Mouse (Mus musculus) bone marrow, adult 2 months (tissue): ENCODE measurements at regions not wholly inside any gene's neighbourhood (a gene's known extent, or its start where the extent isn't known, plus 50 kb on each side); places are given as distances from the start of the nearest gene placed in this dataset.
A peak's percentile ranks its signal among the peaks of the same experiment; 100 is the strongest.

Experiments
- H3K27ac ChIP-seq: fragments of 200-500 bp; 2 replicates; pipeline ENCODE4 v1.5.1; 2012; ENCODE audit warnings: low read depth, mild to moderate bottlenecking, control low read depth, inconsistent platforms, low read length; ENCODE audit not compliant: control insufficient read depth, poor library complexity, insufficient read depth
- H3K4me1 ChIP-seq: fragments of 200-500 bp; 2 replicates; pipeline ENCODE4 v1.6.1; 2011; ENCODE audit warnings: low read length; ENCODE audit not compliant: control insufficient read depth, insufficient read depth
- H3K4me3 ChIP-seq: fragments of 200-500 bp; replicated peaks from 2 replicates; pipeline ENCODE3; 2011; ENCODE audit warnings: mild to moderate bottlenecking, low read depth, low read length, control low read depth; ENCODE audit not compliant: control insufficient read depth
- CTCF ChIP-seq: fragments of 200-500 bp; IDR thresholded peaks from 2 replicates; pipeline ENCODE4 v1.5.1; 2011; ENCODE audit warnings: low read length, control low read depth; ENCODE audit not compliant: control insufficient read depth, insufficient read depth
- POLR2A ChIP-seq: fragments of 200-500 bp; IDR thresholded peaks from 2 replicates; pipeline ENCODE4 v1.6.1; 2011; ENCODE audit warnings: low read depth, mild to moderate bottlenecking, control low read depth, low read length, borderline replicate concordance; ENCODE audit not compliant: control insufficient read depth
- WGBS: fragments of 180-500 bp; shearing (Covaris S2); methylation state at CpG from one replicate; pipeline ENCODE4 v1.1.7; 2018; 5-methylcytosine and 5-hydroxymethylcytosine counted together

- WGBS: 49% methylated on average over 7 of the region's 7 CpGs
These were observed 100.9 kb downstream of the Ddx11 start for GRCm38 (mm10) chr17:66224241-66224640.

GRCm38 (mm10) chr17:66232391-66232790 is 109.1 kb downstream of the Ddx11 start:
- H3K4me3 ChIP-seq: no peak overlapping the region
- TF ChIP-seq CTCF (no peak), POLR2A (no peak)
- WGBS: 71% methylated on average over 8 of the region's 8 CpGs
- no peaks in the 10 kb centered on the region for H3K4me1 ChIP-seq
- no peak overlapping the region for H3K27ac ChIP-seq

More at GRCm38 (mm10) chr17:66224241-66224640, 100.9 kb downstream of the Ddx11 start:
- H3K4me3 ChIP-seq: no peak overlapping the region
- TF ChIP-seq POLR2A (no peak), CTCF (no peak)
- H3K4me1 ChIP-seq: no peaks in the 10 kb centered on the region
- H3K27ac ChIP-seq: no peak overlapping the region

- H3K4me3 ChIP-seq: no peak overlapping the region
- WGBS: 67% methylated on average over 18 of the region's 18 CpGs
- no peaks in the 10 kb centered on the region for H3K4me1 ChIP-seq
- no peak overlapping the region for H3K27ac ChIP-seq
- TF ChIP-seq CTCF: no peak
- no peak for TF ChIP-seq POLR2A
These were observed 109.6 kb downstream of the Ddx11 start for GRCm38 (mm10) chr17:66232891-66233421.

- Histone ChIP-seq H3K4me3 (no peak overlapping the region), H3K4me1 (no peaks in the 10 kb centered on the region), H3K27ac (no peak overlapping the region)
- 38% methylated on average over 12 of the region's 12 CpGs for WGBS
- TF ChIP-seq CTCF (no peak), POLR2A (no peak)
These were observed 110.2 kb downstream of the Ddx11 start for GRCm38 (mm10) chr17:66233451-66233951.

- TF ChIP-seq CTCF (no peak), POLR2A (no peak)
- 74% methylated on average over 19 of the region's 19 CpGs for WGBS
- no peak overlapping the region for H3K4me3 ChIP-seq
- H3K27ac ChIP-seq: no peak overlapping the region
- no peaks in the 10 kb centered on the region for H3K4me1 ChIP-seq
These were observed 111.1 kb downstream of the Ddx11 start for GRCm38 (mm10) chr17:66234432-66234831.

GRCm38 (mm10) chr17:66235096-66235805 is 111.9 kb downstream of the Ddx11 start:
- H3K27ac ChIP-seq: no peak overlapping the region
- TF ChIP-seq CTCF (peak; percentile 96), POLR2A (no peak)
- 10% methylated on average over 19 of the region's 19 CpGs for WGBS
- H3K4me3 ChIP-seq: no peak overlapping the region
- no peaks in the 10 kb centered on the region for H3K4me1 ChIP-seq

GRCm38 (mm10) chr17:66235806-66236335 is 112.6 kb downstream of the Ddx11 start:
- Histone ChIP-seq H3K4me1 (no peaks in the 10 kb centered on the region), H3K27ac (no peak overlapping the region), H3K4me3 (no peak overlapping the region)
- WGBS: 88% methylated on average over 15 of the region's 15 CpGs
- TF ChIP-seq POLR2A: no peak
- no peak for TF ChIP-seq CTCF

- no peak for TF ChIP-seq CTCF
- no peak for TF ChIP-seq POLR2A
- Histone ChIP-seq H3K27ac (no peak overlapping the region), H3K4me3 (no peak overlapping the region), H3K4me1 (no peaks in the 10 kb centered on the region)
- WGBS: 40% methylated on average over 9 of the region's 9 CpGs
These were observed 118.7 kb downstream of the Ddx11 start for GRCm38 (mm10) chr17:66241868-66242622.
